Mouse (Mus musculus) heart, embryonic 11.5 days (tissue): ENCODE results near the gene Parp6. TPM values are rescaled to one million over a fixed set of nuclear protein-coding genes. Genes with fewer than 3 reads are reported as not detected.

Source experiments
- ATAC-seq: fragments of 200-750 bp; cut with Nextera tagmentation; replicated peaks from 2 replicates; pipeline ENCODE4 v1.8.0; 2017; ENCODE audit warnings: moderate library complexity; ENCODE audit not compliant: insufficient number of reproducible peaks, low FRiP score, low TSS enrichment
- H3K27ac ChIP-seq: fragments of 300-500 bp; sonication (generic); 2 replicates; pipeline ENCODE4 v1.5.1; 2014; ENCODE audit warnings: mild to moderate bottlenecking, low read depth, low read length
- H3K27me3 ChIP-seq: fragments of 300-500 bp; sonication (generic); 2 replicates; pipeline ENCODE4 v1.6.1; 2014; ENCODE audit warnings: mild to moderate bottlenecking, low read length, mixed read lengths; ENCODE audit not compliant: control insufficient read depth, insufficient read depth
- H3K36me3 ChIP-seq: fragments of 300-500 bp; sonication (generic); 2 replicates; pipeline ENCODE4 v1.6.1; 2014; ENCODE audit warnings: mild to moderate bottlenecking, low read length, moderate library complexity, mixed read lengths; ENCODE audit not compliant: control insufficient read depth, insufficient read depth
- H3K4me1 ChIP-seq: fragments of 300-500 bp; sonication (generic); 2 replicates; pipeline ENCODE4 v1.6.1; 2014; ENCODE audit warnings: low read length; ENCODE audit not compliant: control insufficient read depth, insufficient read depth
- H3K4me2 ChIP-seq: fragments of 300-500 bp; sonication (generic); 2 replicates; pipeline ENCODE4 v1.6.1; 2014; ENCODE audit warnings: mild to moderate bottlenecking, moderate library complexity
- H3K4me3 ChIP-seq: fragments of 300-500 bp; sonication (generic); 2 replicates; pipeline ENCODE4 v1.5.1; 2014; ENCODE audit warnings: low read depth, low read length
- H3K9ac ChIP-seq: fragments of 300-500 bp; sonication (generic); 2 replicates; pipeline ENCODE4 v1.6.1; 2014; ENCODE audit warnings: mild to moderate bottlenecking, low read depth, low read length, moderate library complexity
- H3K9me3 ChIP-seq: fragments of 300-500 bp; sonication (generic); replicated peaks from 2 replicates; pipeline ENCODE4 v1.6.1; 2016; ENCODE audit warnings: low read length; ENCODE audit not compliant: control insufficient read depth
- WGBS: fragments of 180-500 bp; shearing (Covaris S2); extraction: QIAGEN DNeasy Blood & Tissue Kit; methylation state at CpG from one replicate; pipeline ENCODE4 v1.1.7; 2014; ENCODE audit not compliant: insufficient replicate concordance; 5-methylcytosine and 5-hydroxymethylcytosine counted together
- polyA plus RNA-seq: library from polyadenylated mRNA; unstranded; fragments of >200 nt; fragmentation: Nextera tagmentation; extraction: Ambion mirVana; gene quantifications from 2 replicates; pipeline ENCODE4 v1.2.1, GENCODE M21; 2014

Gene Parp6
- 19.2 and 21.7 TPM in 2 replicates for polyA plus RNA-seq

GRCm38 (mm10) chr9:59616622-59617306 is at the start of gene Parp6:
Gene Parp6, plus strand, starts transcription at chr9:59617284.
- Histone ChIP-seq H3K27me3 (no peaks in the 10 kb centered on the region), H3K4me3 (peak within 1 kb of the TSS; percentile 92)
- peak; percentile 100 for ATAC-seq

GRCm38 (mm10) chr9:59571852-59572251 is 45.2 kb upstream of the Parp6 start:
- Histone ChIP-seq H3K4me3 (no peak overlapping the region), H3K4me1 (no peaks in the 10 kb centered on the region), H3K4me2 (no peak overlapping the region), H3K27me3 (peaks cover 5% of the 10 kb centered on the region), H3K9me3 (no peaks in the 10 kb centered on the region), H3K9ac (no peak overlapping the region), H3K36me3 (no peaks in the 10 kb centered on the region), H3K27ac (no peak overlapping the region)
- ATAC-seq: no peak
- 75% methylated on average over 2 of the region's 2 CpGs for WGBS

More at GRCm38 (mm10) chr9:59616622-59617306, at the start of gene Parp6:
- WGBS: 1% methylated on average over 35 of the region's 36 CpGs
- peaks cover 4% of the 10 kb centered on the region; the same call in 1 of the 2 replicates for H3K4me1 ChIP-seq
- H3K9ac ChIP-seq: peak within 1 kb of the TSS; percentile 95
- H3K4me2 ChIP-seq: peak within 1 kb of the TSS; percentile 78
- no peaks in the 10 kb centered on the region for H3K9me3 ChIP-seq
- peak within 1 kb of the TSS; percentile 95 for H3K27ac ChIP-seq
- no peaks in the 10 kb centered on the region for H3K36me3 ChIP-seq

- H3K4me2 ChIP-seq: peak overlapping the region; percentile 73
- peak overlapping the region; percentile 41 for H3K4me3 ChIP-seq
- no peak overlapping the region for H3K9ac ChIP-seq
- peaks cover 20% of the 10 kb centered on the region for H3K27me3 ChIP-seq
- WGBS: 9% methylated on average over 13 of the region's 13 CpGs
- H3K36me3 ChIP-seq: no peaks in the 10 kb centered on the region
- peaks cover 5% of the 10 kb centered on the region for H3K4me1 ChIP-seq
- no peak overlapping the region for H3K27ac ChIP-seq
- H3K9me3 ChIP-seq: no peaks in the 10 kb centered on the region
- no peak for ATAC-seq
Observed at GRCm38 (mm10) chr9:59577401-59577800, 39.7 kb upstream of the Parp6 start.

GRCm38 (mm10) chr9:59577844-59578504 is 39.1 kb upstream of the Parp6 start, which contains the start of gene Celf6:
Gene Celf6, plus strand, starts transcription at chr9:59577917.
- Histone ChIP-seq H3K27me3 (peaks cover 22% of the 10 kb centered on the region), H3K9ac (no peak within 1 kb of the TSS), H3K4me2 (peak within 1 kb of the TSS; percentile 73), H3K4me3 (peak within 1 kb of the TSS; percentile 41), H3K9me3 (no peaks in the 10 kb centered on the region), H3K36me3 (no peaks in the 10 kb centered on the region), H3K4me1 (peaks cover 5% of the 10 kb centered on the region), H3K27ac (no peak within 1 kb of the TSS)
- peak; percentile 96 for ATAC-seq
- under 1% methylated on average over 47 of the region's 61 CpGs for WGBS

GRCm38 (mm10) chr9:59578505-59578867 is 38.6 kb upstream of the Parp6 start:
- under 1% methylated on average over 20 of the region's 20 CpGs for WGBS
- H3K27me3 ChIP-seq: peaks cover 23% of the 10 kb centered on the region

GRCm38 (mm10) chr9:59584871-59585308 is 32.2 kb upstream of the Parp6 start:
- H3K27me3 ChIP-seq: peaks cover 30% of the 10 kb centered on the region
- H3K9ac ChIP-seq: peak overlapping the region; percentile 47; the same call in 1 of the 2 replicates
- peak overlapping the region; percentile 27 for H3K4me3 ChIP-seq
- H3K36me3 ChIP-seq: no peaks in the 10 kb centered on the region
- no peaks in the 10 kb centered on the region for H3K9me3 ChIP-seq
- no peak overlapping the region for H3K27ac ChIP-seq
- no peaks in the 10 kb centered on the region for H3K4me1 ChIP-seq
- 5% methylated on average over 13 of the region's 13 CpGs for WGBS
- ATAC-seq: no peak
- peak overlapping the region; percentile 54 for H3K4me2 ChIP-seq

More at GRCm38 (mm10) chr9:59578505-59578867, 38.6 kb upstream of the Parp6 start:
- 0 out of 2 replicates have a peak, but pooled peaks have one; percentile 13 for ATAC-seq
- Histone ChIP-seq H3K4me3 (peak overlapping the region; percentile 41), H3K4me2 (peak overlapping the region; percentile 73), H3K4me1 (peaks cover 5% of the 10 kb centered on the region), H3K36me3 (no peaks in the 10 kb centered on the region), H3K9ac (no peak overlapping the region), H3K27ac (no peak overlapping the region), H3K9me3 (no peaks in the 10 kb centered on the region)

GRCm38 (mm10) chr9:59588252-59588651 is 28.8 kb upstream of the Parp6 start:
- Histone ChIP-seq H3K4me1 (no peaks in the 10 kb centered on the region), H3K9me3 (no peaks in the 10 kb centered on the region), H3K4me3 (no peak overlapping the region), H3K4me2 (no peak overlapping the region), H3K27me3 (peaks cover 23% of the 10 kb centered on the region), H3K36me3 (no peaks in the 10 kb centered on the region), H3K9ac (no peak overlapping the region), H3K27ac (no peak overlapping the region)
- ATAC-seq: no peak
- WGBS: 62% methylated on average over 5 of the region's 5 CpGs

- WGBS: 44% methylated on average over 12 of the region's 12 CpGs
- ATAC-seq: no peak
- Histone ChIP-seq H3K9ac (no peak overlapping the region), H3K27ac (no peak overlapping the region), H3K36me3 (no peaks in the 10 kb centered on the region), H3K4me2 (no peak overlapping the region), H3K4me1 (no peaks in the 10 kb centered on the region), H3K27me3 (peaks cover 21% of the 10 kb centered on the region), H3K4me3 (no peak overlapping the region), H3K9me3 (no peaks in the 10 kb centered on the region)
Observed at GRCm38 (mm10) chr9:59588710-59589671, 28.1 kb upstream of the Parp6 start.
